Mouse (Mus musculus): ENCODE data around the gene Wsb2. TPM values are rescaled to one million over a fixed set of nuclear protein-coding genes. Genes with fewer than 3 reads are reported as not detected.

Wsb2 gene
- polyA plus RNA-seq, 1 experiment from 2014 or later, result 77.0 TPM

- no peaks in the 10 kb centered on the region for H3K36me3 ChIP-seq
- H3K27me3 ChIP-seq, result peaks cover 64% of the 10 kb centered on the region
- ATAC-seq (replicated peaks; ENCODE audit: insufficient number of reproducible peaks, insufficient read depth, low FRiP score, low read depth), result no peak
- peak overlapping the region; percentile 98 for H3K4me2 ChIP-seq
- H3K9me3 ChIP-seq (replicated peaks), result no peaks in the 10 kb centered on the region
- H3K27ac ChIP-seq, result no peak overlapping the region
- H3K4me3 ChIP-seq, result peak overlapping the region; percentile 66
- H3K4me1 ChIP-seq (replicated peaks), result peaks cover 14% of the 10 kb centered on the region
- H3K9ac ChIP-seq, result no peak overlapping the region
- WGBS, result under 1% methylated on average over 10 of the region's 10 CpGs
Observed at GRCm38 (mm10) chr5:117414611-117415010, 57.5 kb downstream of the Wsb2 start.

DNA sequence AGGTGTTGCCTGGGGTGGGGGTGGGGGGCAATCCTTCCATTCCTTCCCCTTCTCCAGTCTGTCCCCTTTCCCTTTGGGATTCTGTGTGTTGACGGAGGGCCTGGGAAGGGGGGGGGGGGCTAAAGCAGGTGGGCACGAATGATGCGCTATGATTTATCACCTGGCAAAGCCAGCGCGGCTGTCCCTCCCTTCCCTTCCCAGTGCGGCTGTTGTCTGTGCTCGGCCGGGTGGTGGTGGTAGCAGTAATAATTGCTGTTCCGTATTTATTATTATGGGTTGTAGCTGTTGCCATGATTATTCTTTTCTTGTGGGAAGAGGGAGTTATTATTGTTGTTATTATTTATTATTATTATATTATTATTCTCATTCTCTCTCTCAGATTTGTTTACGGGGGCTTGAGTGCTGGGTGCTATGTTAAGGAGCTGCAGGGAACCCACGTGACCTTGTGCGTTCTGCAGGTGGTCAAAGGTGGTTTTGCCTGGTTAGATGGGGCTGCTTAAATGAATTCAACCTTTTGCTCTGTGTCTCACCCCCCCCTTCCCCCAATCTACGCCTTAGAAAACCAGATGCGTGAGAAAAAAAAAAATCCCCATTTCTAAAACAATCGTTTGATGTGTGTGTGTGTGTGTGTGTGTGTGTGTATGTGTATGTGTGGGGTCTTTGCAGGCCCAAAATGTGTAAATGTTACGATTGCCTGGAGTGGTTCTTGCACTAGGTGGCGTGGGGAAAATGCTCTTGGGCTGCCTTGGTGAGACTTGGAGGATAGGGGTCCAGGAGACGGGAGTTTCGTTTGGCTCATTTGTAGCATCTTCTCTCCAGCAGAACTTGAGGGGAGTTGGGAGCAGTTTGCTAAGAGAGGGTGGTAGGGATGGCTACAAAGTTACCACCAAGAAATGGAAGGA lies 58.2 kb downstream of the Wsb2 start:
- Histone ChIP-seq H3K4me1 (replicated peaks) (peaks cover 14% of the 10 kb centered on the region), H3K27me3 (peaks cover 64% of the 10 kb centered on the region), H3K9me3 (replicated peaks) (no peaks in the 10 kb centered on the region), H3K9ac (no peak overlapping the region), H3K4me2 (no peak overlapping the region), H3K4me3 (no peak overlapping the region), H3K36me3 (no peaks in the 10 kb centered on the region), H3K27ac (no peak overlapping the region)
- WGBS, result 32% methylated on average over 19 of the region's 19 CpGs
- no peak for ATAC-seq (replicated peaks; ENCODE audit: insufficient number of reproducible peaks, insufficient read depth, low FRiP score, low read depth)

- Histone ChIP-seq H3K4me1 (replicated peaks) (peaks cover 14% of the 10 kb centered on the region), H3K9me3 (replicated peaks) (no peaks in the 10 kb centered on the region), H3K27ac (no peak overlapping the region), H3K27me3 (peaks cover 47% of the 10 kb centered on the region), H3K4me2 (no peak overlapping the region), H3K9ac (no peak overlapping the region), H3K4me3 (no peak overlapping the region), H3K36me3 (no peaks in the 10 kb centered on the region)
- WGBS, result 67% methylated on average over 2 of the region's 2 CpGs
- ATAC-seq (replicated peaks; ENCODE audit: insufficient number of reproducible peaks, insufficient read depth, low FRiP score, low read depth), result no peak
Observed at GRCm38 (mm10) chr5:117417442-117417841, 60.3 kb downstream of the Wsb2 start.

Other genes with a start within 250 kb of the Wsb2 start
- gene Suds3, start 241.2 kb upstream of the Wsb2 start, polyA plus RNA-seq (2015; fragmentation: Nextera tagmentation; extraction: Ambion mirVana), result 53.5 and 58.9 TPM in 2 replicates
- 10.2 and 13.9 TPM in 2 replicates for gene Taok3, start 237.2 kb upstream of the Wsb2 start, polyA plus RNA-seq (2015; fragmentation: Nextera tagmentation; extraction: Ambion mirVana)
- 543 and 632 TPM in 2 replicates for gene Pebp1, start 69.7 kb upstream of the Wsb2 start, polyA plus RNA-seq (2015; fragmentation: Nextera tagmentation; extraction: Ambion mirVana)
- 6.7 and 8.4 TPM in 2 replicates for gene Vsig10, start 38.2 kb upstream of the Wsb2 start, polyA plus RNA-seq (2015; fragmentation: Nextera tagmentation; extraction: Ambion mirVana)
- 43.6 and 61.1 TPM in 2 replicates for gene Rfc5, start 31.7 kb downstream of the Wsb2 start, polyA plus RNA-seq (2015; fragmentation: Nextera tagmentation; extraction: Ambion mirVana)
- 0.08 and 0.14 TPM in 2 replicates for gene Ksr2, start 56.7 kb downstream of the Wsb2 start, polyA plus RNA-seq (2015; fragmentation: Nextera tagmentation; extraction: Ambion mirVana)

All from heart, embryonic 15.5 days (tissue).